Mouse (Mus musculus) left cerebral cortex, adult 11 months (tissue): ENCODE measurements around the gene Celf5.

Source experiments
- DNase-seq: peaks from one replicate; pipeline ENCODE4 v3.0.0; 2022; ENCODE audit warnings: low spot score

The Celf5 gene

GRCm38 (mm10) chr10:81413310-81414261 lies 68.9 kb downstream of the Celf5 start:
- DNase-seq: no peak

- DNase-seq: no peak
Observed at GRCm38 (mm10) chr10:81412586-81413309, 69.8 kb downstream of the Celf5 start.

DNA sequence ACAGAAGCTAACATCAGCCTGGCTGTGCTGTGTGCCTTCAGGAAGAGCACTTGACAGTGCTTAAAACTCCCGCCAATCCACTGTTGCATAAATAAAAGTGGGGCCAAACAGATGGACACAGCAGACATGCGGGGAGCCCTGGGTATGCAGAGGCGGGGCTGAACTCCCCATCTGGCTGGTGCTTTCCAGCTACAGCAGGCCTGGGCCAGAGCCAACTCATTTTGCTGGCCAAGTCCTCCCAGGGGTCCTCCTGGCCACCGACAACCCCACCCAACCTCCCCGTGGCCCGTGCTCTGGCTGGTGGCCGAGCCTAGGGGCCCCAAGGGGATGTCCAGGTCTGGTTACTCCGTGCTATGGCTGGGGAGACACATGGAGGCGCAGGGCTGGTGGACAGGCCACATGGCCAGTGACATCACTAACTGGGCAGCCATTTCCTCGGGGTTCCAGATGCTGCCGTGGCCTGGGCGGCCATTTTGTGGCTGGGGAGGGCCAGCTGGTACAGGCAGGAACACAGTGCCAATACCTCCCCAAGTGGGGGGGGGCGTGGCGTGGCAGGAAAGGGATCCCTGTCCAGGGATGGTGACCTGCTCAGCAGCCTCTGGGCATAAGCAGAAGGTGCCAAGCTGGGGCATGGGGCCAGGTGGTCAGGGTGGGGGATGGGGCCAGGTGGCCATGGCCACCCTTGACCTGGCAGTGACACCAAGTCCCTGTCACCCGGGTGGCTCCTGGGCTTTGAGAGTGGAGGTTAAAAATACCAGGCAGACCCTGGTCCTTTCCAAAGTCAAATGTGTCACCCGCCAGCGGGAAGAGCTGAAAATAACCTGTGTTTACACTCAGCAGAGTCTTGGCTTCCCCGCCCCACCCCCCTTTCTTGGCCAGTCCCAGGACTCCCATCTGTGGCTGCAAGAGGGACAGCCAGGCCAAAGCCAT lies 70.8 kb downstream of the Celf5 start:
- no peak for DNase-seq

GRCm38 (mm10) chr10:81410981-81411380 lies 71.5 kb downstream of the Celf5 start:
- no peak for DNase-seq

GRCm38 (mm10) chr10:81410350-81410749 lies 72.2 kb downstream of the Celf5 start:
- no peak for DNase-seq

- no peak for DNase-seq
Observed at GRCm38 (mm10) chr10:81409330-81409729, 73.2 kb downstream of the Celf5 start.
